Mouse (Mus musculus) intestine, embryonic 16.5 days (tissue): ENCODE results near the gene Astn1. TPM values are rescaled to one million over a fixed set of nuclear protein-coding genes. Genes with fewer than 3 reads are reported as not detected.

ENCODE experiments used
- ATAC-seq: fragments of 200-750 bp; cut with Nextera tagmentation; 2 replicates; pipeline ENCODE4 v1.8.0; 2017; ENCODE audit warnings: moderate TSS enrichment, moderate library complexity
- H3K27ac ChIP-seq: fragments of 300-500 bp; sonication (generic); 2 replicates; pipeline ENCODE4 v1.5.1; 2014; ENCODE audit warnings: mild to moderate bottlenecking, low read length
- H3K27me3 ChIP-seq: fragments of 300-500 bp; sonication (generic); replicated peaks from 2 replicates; pipeline ENCODE4 v1.6.1; 2014; ENCODE audit warnings: low read length, control low read depth, mixed read lengths; ENCODE audit not compliant: control insufficient read depth, insufficient read depth
- H3K36me3 ChIP-seq: fragments of 300-500 bp; sonication (generic); 2 replicates; pipeline ENCODE4 v1.6.1; 2014; ENCODE audit warnings: low read length, control low read depth; ENCODE audit not compliant: control insufficient read depth, insufficient read depth
- H3K4me1 ChIP-seq: fragments of 300-500 bp; sonication (generic); 2 replicates; pipeline ENCODE4 v1.6.1; 2014; ENCODE audit warnings: low read length, control low read depth, mixed read lengths; ENCODE audit not compliant: control insufficient read depth, insufficient read depth
- H3K4me2 ChIP-seq: fragments of 300-500 bp; sonication (generic); 2 replicates; pipeline ENCODE4 v1.6.1; 2014; ENCODE audit warnings: low read depth, low read length, control low read depth
- H3K4me3 ChIP-seq: fragments of 300-500 bp; sonication (generic); 2 replicates; pipeline ENCODE4 v1.5.1; 2014; ENCODE audit warnings: mild to moderate bottlenecking, low read length
- H3K9ac ChIP-seq: fragments of 300-500 bp; sonication (generic); 2 replicates; pipeline ENCODE4 v1.6.1; 2014; ENCODE audit warnings: low read depth, low read length
- H3K9me3 ChIP-seq: fragments of 300-500 bp; sonication (generic); 2 replicates; pipeline ENCODE4 v1.6.1; 2016; ENCODE audit warnings: low read length, control low read depth; ENCODE audit not compliant: control insufficient read depth
- WGBS: fragments of 180-500 bp; shearing (Covaris S2); extraction: QIAGEN DNeasy Blood & Tissue Kit; methylation state at CpG from one replicate; pipeline ENCODE4 v1.1.7; 2014; 5-methylcytosine and 5-hydroxymethylcytosine counted together
- microRNA counts: library from miRNA; unstranded; fragments of <30 nt; microRNA quantifications from one replicate; lab custom pipeline; 2016
- microRNA-seq: library from miRNA; unstranded; fragments of <30 nt; microRNA quantifications from one replicate; pipeline ENCODE4, GENCODE M21; 2016
- polyA plus RNA-seq: library from polyadenylated mRNA; unstranded; fragments of >200 nt; fragmentation: Nextera tagmentation; extraction: Ambion mirVana; gene quantifications from 2 replicates; pipeline ENCODE4 v1.2.1, GENCODE M21; 2015

The Astn1 gene
- polyA plus RNA-seq, 1 experiment from 2014 or later, result 0.67 TPM

DNA sequence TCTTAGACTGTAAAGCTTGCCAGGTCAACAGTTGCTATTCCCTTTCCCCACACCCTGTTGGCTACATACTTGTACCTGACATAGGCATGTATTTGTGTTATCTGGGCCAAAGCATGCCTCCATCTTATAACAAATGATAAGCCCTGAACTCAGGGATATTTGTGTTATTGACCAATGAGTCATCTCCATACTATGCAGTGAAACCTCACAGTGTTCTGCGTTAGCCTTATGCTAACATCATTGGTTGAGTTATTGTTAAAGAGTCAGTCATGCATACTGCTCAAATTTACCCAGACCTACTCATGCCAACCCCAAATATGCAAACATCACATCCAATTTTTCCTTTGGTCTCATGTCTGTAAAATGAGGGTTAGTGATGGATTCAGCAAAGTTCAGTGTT lies 339.3 kb downstream of the Astn1 start:
- ATAC-seq, result no peak
- H3K4me2 ChIP-seq, result no peak overlapping the region
- H3K4me1 ChIP-seq, result no peaks in the 10 kb centered on the region
- no peak overlapping the region for H3K4me3 ChIP-seq
- 76% methylated on average over 1 of the region's 1 CpGs for WGBS
- H3K36me3 ChIP-seq, result no peaks in the 10 kb centered on the region
- no peak overlapping the region for H3K27ac ChIP-seq
- no peaks in the 10 kb centered on the region for H3K9me3 ChIP-seq
- H3K9ac ChIP-seq, result no peak overlapping the region
- H3K27me3 ChIP-seq, result no peaks in the 10 kb centered on the region

DNA sequence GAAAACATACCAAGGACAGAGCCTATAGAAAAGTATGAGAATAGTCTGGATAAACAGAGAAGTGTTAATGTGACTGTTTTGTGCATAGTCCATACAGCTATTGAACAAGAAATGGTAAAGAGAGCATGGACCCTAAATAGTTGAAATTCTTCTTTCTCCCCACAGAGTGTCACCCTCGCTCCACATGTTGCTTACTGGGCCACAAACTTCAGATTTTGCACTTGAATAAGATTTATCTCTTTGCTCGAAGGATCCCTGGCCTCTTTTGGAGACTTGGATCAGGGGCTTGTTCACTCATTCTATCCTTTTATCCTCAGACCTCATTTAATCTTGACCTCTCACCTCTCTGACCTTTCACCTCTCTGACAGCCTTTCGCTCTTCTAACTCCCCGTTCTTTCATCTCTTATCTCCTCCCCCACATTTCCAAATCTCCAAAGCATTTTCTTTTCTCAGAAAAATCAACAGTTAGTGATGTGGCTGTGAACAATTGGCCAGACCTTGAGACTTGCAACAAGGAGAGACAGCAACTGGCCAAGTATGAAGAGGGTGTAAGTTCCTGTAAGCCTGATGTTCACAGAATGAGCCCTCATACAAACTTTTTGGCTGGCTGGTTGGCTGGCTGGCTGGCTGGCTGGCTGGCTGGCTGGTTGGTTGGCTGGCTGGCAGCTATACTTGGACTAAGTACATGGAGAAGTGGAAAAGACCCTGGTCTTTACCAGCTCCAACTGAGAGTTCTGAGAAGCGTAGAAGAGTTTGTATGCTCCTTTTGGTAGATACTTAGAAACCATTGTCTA lies 351.4 kb downstream of the Astn1 start:
- ATAC-seq, result no peak
- no peaks in the 10 kb centered on the region for H3K4me1 ChIP-seq
- no peak overlapping the region for H3K9ac ChIP-seq
- H3K4me2 ChIP-seq, result no peak overlapping the region
- WGBS, result 42% methylated on average over 5 of the region's 5 CpGs
- H3K27ac ChIP-seq, result no peak overlapping the region
- H3K36me3 ChIP-seq, result no peaks in the 10 kb centered on the region
- no peak overlapping the region for H3K4me3 ChIP-seq
- H3K27me3 ChIP-seq, result no peaks in the 10 kb centered on the region
- no peaks in the 10 kb centered on the region for H3K9me3 ChIP-seq

DNA sequence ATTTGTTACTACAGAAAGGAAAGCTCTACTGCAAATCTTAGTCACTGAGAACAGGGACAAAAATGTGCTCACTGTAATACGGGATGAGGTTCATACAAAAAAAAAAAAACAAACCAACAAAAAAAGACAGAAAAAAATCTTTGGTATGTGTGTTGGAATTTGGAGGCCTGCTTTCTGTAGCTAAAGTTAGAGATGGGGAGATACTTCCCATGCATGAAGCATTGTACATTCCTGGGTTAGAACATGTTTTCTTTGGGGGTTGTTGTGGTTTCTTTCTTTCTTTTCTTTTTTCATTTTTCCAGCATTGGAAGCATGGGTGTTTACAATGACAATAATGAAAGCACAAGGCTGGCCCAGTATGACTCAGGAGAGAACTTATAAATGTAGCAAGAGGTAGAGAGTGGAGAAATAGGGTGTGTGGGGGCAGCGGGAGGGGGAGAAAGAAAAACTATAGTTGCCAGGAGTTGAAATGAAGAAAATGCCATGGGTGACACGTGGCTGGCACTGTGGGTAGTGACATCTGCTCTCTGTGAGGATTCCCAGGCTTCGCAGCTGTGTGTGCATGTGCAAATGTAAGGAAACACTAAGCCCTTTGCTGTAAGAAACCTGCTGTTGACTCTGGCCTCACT lies 370.9 kb downstream of the Astn1 start:
- H3K4me3 ChIP-seq, result no peak overlapping the region
- H3K9me3 ChIP-seq, result no peaks in the 10 kb centered on the region
- H3K4me2 ChIP-seq, result no peak overlapping the region
- ATAC-seq, result no peak
- H3K36me3 ChIP-seq, result no peaks in the 10 kb centered on the region
- no peak overlapping the region for H3K9ac ChIP-seq
- H3K27me3 ChIP-seq, result no peaks in the 10 kb centered on the region
- no peak overlapping the region for H3K27ac ChIP-seq
- H3K4me1 ChIP-seq, result no peaks in the 10 kb centered on the region
- WGBS, result 63% methylated on average over 4 of the region's 4 CpGs

DNA sequence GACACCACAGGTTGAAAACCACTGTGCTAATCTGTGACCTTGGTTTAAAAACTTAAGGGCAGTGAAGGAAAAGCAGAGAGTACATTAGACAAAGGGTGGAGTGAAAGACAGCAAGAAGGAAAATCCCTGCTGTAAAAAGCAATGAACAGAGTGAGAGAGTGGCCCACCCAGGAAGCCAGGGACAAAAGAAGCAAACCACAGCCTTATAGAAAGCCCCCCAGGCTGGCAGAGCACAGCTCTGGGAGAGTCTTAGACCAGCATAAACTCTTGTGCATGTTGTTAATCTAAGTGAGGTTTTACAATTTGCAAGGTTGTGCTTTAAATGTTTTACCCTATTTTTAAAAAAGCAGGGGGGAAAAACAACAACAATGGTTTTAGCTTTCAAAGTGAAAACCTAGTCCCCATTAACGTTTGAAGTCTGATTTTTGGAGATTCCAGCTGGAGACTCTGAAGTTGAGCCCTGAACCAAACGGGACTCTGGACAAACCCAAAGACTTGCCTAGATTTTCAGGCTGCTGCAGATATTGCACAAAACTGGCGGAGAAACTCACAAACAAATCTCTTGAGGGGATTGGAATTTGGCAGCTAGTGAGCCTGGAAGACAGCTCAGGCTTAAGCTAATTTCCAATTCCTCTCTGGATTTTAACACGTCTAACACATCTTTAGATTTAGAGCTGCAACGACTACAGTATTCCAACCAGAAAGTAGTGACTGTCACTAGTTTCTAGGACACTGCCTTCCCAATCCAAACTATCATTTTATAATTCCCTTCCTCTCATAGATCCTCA lies 377.3 kb downstream of the Astn1 start:
- no peak for ATAC-seq
- Histone ChIP-seq H3K27ac (no peak overlapping the region), H3K9me3 (no peaks in the 10 kb centered on the region), H3K4me1 (no peaks in the 10 kb centered on the region), H3K4me3 (no peak overlapping the region), H3K4me2 (no peak overlapping the region), H3K9ac (no peak overlapping the region), H3K27me3 (no peaks in the 10 kb centered on the region), H3K36me3 (no peaks in the 10 kb centered on the region)
- WGBS, result 40% methylated on average over 5 of the region's 5 CpGs

DNA sequence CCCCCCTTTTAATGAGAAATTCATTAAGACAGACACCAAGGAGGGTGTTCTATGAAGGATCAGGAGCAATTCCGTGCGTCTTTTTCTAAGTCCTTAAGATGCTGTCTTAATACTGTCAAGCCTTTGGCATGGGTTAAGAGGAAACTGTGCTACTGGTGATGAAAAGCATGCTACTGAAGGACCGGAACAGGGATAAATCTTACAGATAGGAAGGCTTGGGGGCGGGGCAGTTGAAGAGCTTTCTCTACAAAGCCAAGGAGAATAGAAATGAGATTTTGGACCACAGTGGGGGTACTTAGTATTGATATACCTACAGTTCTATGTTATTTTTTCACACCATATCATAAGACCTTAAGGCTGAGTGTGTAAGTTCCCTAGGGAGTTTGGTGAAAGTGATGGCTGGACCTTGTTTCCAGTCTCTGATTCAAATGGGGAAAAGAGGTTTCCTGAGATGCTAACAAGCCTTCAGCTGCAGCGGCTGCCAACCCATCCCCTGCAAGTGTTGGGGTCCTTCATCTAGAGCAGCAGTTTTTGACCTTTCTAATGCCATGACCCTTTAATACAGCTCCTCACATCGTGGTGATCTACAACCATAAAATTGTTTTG lies 378.2 kb downstream of the Astn1 start:
- no peak for ATAC-seq
- 66% methylated on average over 6 of the region's 6 CpGs for WGBS
- no peaks in the 10 kb centered on the region for H3K36me3 ChIP-seq

DNA sequence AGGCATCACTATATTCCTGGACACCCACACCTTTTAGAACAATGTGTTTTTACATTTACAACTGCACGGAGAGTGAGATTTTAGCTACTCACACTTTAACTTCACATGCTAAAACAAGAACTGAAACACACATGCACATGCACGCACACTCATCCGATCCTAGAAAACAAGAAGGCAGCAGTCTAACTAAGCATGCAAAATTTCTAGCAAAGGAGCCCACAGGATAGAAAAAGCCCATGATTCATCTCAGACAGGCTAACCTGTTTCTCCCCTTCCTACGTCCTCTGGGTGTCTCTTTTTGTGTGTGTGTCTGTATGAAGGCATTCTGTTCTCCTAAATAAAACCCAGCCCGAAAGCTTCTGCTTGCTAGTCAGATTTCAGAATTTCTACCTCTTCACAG lies 378.9 kb downstream of the Astn1 start:
- H3K27me3 ChIP-seq, result no peaks in the 10 kb centered on the region
- no peak overlapping the region for H3K9ac ChIP-seq
- no peaks in the 10 kb centered on the region for H3K9me3 ChIP-seq
- H3K4me2 ChIP-seq, result no peak overlapping the region
- 89% methylated on average over 5 of the region's 5 CpGs for WGBS
- H3K27ac ChIP-seq, result no peak overlapping the region
- H3K4me1 ChIP-seq, result no peaks in the 10 kb centered on the region
- H3K4me3 ChIP-seq, result no peak overlapping the region
- no peaks in the 10 kb centered on the region for H3K36me3 ChIP-seq
- ATAC-seq, result no peak

More for the DNA sequence above, 378.2 kb downstream of the Astn1 start:
- Histone ChIP-seq H3K9ac (no peak overlapping the region), H3K9me3 (no peaks in the 10 kb centered on the region), H3K27ac (no peak overlapping the region), H3K4me3 (no peak overlapping the region), H3K27me3 (no peaks in the 10 kb centered on the region), H3K4me1 (no peaks in the 10 kb centered on the region), H3K4me2 (no peak overlapping the region)

MicroRNAs within 50 kb of the gene (microRNA counts, 519-probe panel; counts per million panel counts)
- microRNA mmu-miR-488 (lab: Ali Mortazavi, UCI), result 2,338 counts per million, percentile 56 among the panel's probes with 10 or more counts

Small RNAs within 50 kb of the gene (microRNA-seq; reads per million reads assigned to microRNA genes)
- 6.4 reads per million, percentile 18 among the genes with 10 or more reads in this experiment for gene Mir488

Other genes with a start within 250 kb of the Astn1 start
- gene Brinp2, start 5.9 kb upstream of the Astn1 start, polyA plus RNA-seq, result 0.29 and 0.42 TPM in 2 replicates